Mouse (Mus musculus) adrenal gland, adult (tissue): ENCODE measurements around the gene Nr3c2.

Source experiments
- DNase-seq, 2 experiments: peaks; one replicate each; pipeline ENCODE4 v3.0.0; 2022 to 2023; ENCODE audit warnings: low spot score in 1 of 2; ENCODE audit not compliant: inconsistent age in 2 of 2

The Nr3c2 gene

GRCm38 (mm10) chr8:77051399-77052275 lies 152.4 kb downstream of the Nr3c2 start:
- no peak for DNase-seq

GRCm38 (mm10) chr8:77055492-77056021 lies 156.3 kb downstream of the Nr3c2 start:
- DNase-seq = no peak

- DNase-seq = no peak
Observed at GRCm38 (mm10) chr8:77056853-77057252, 157.6 kb downstream of the Nr3c2 start.

- no peak for DNase-seq
Observed at GRCm38 (mm10) chr8:77082687-77083086, 183.4 kb downstream of the Nr3c2 start.

- no peak for DNase-seq
Observed at GRCm38 (mm10) chr8:77086036-77086435, 186.8 kb downstream of the Nr3c2 start.

GRCm38 (mm10) chr8:77096721-77097120 lies 197.5 kb downstream of the Nr3c2 start:
- no peak for DNase-seq

GRCm38 (mm10) chr8:77098101-77098500 lies 198.9 kb downstream of the Nr3c2 start:
- DNase-seq = no peak

GRCm38 (mm10) chr8:77100370-77100769 lies 201.1 kb downstream of the Nr3c2 start:
- DNase-seq = no peak

GRCm38 (mm10) chr8:77102879-77103278 lies 203.6 kb downstream of the Nr3c2 start:
- no peak for DNase-seq

GRCm38 (mm10) chr8:77112719-77113118 lies 213.5 kb downstream of the Nr3c2 start:
- DNase-seq = no peak

- no peak for DNase-seq
Observed at GRCm38 (mm10) chr8:77114769-77115168, 215.5 kb downstream of the Nr3c2 start.

GRCm38 (mm10) chr8:77116419-77117079 lies 217.3 kb downstream of the Nr3c2 start:
- peak in 1 of 2 experiments; percentile 34 for DNase-seq

- DNase-seq = peak in 1 of 2 experiments; percentile 63
Observed at GRCm38 (mm10) chr8:77120810-77121570, 221.7 kb downstream of the Nr3c2 start.

- DNase-seq = no peak
Observed at GRCm38 (mm10) chr8:77121571-77121890, 222.3 kb downstream of the Nr3c2 start.

GRCm38 (mm10) chr8:77122300-77122699 lies 223.1 kb downstream of the Nr3c2 start:
- DNase-seq = no peak

GRCm38 (mm10) chr8:77125777-77126176 lies 226.5 kb downstream of the Nr3c2 start:
- DNase-seq = no peak

GRCm38 (mm10) chr8:77128006-77128405 lies 228.8 kb downstream of the Nr3c2 start:
- DNase-seq = peak in 1 of 2 experiments; percentile 68

- peak; percentile 40 to 74 for DNase-seq
Observed at GRCm38 (mm10) chr8:77132903-77133637, 233.8 kb downstream of the Nr3c2 start.

GRCm38 (mm10) chr8:77133797-77134385 lies 234.6 kb downstream of the Nr3c2 start:
- no peak for DNase-seq

- no peak for DNase-seq
Observed at GRCm38 (mm10) chr8:77145285-77145684, 246.0 kb downstream of the Nr3c2 start.
